In genomic region chr12:102743036-102743588, GRCm38 (mm10) we compare ENCODE assay signal across 9 mouse cellular contexts. TPM values are rescaled to one million over a fixed set of nuclear protein-coding genes. Genes with fewer than 3 reads are reported as not detected.
A peak's percentile ranks its signal among the peaks of the same experiment; 100 is the strongest.
DNase-seq lines count a peak whose midpoint lies in the region; ATAC-seq and TF ChIP-seq lines count a peak whose summit lies in the region.
"Had no signal": no experiment of that assay in that cellular context is flagged by ENCODE, and none has a peak within 500 bp of the region (broad histone marks: within the 10 kb centered on the region; RNA-seq: fewer than 3 reads in every experiment).

No protein-coding gene starts in this region.

- under 1% methylated on average over 33 of the region's 33 CpGs for WGBS in forebrain, embryonic 15.5 days
- 2% methylated on average over 33 of the region's 33 CpGs for WGBS in liver, postnatal 0 days (ENCODE audit: insufficient replicate concordance)

- peak overlapping the region; percentile 83 for H3K9ac ChIP-seq in forebrain, embryonic 15.5 days (replicated peaks)
- peak overlapping the region; percentile 75 for H3K9ac ChIP-seq in liver, postnatal 0 days (replicated peaks)

- peaks cover 5% of the 10 kb centered on the region; the same call in 1 of the 2 replicates for H3K36me3 ChIP-seq in forebrain, embryonic 15.5 days
- H3K36me3 ChIP-seq in liver, postnatal 0 days (replicated peaks; ENCODE audit: insufficient read depth, low read length), result no peaks in the 10 kb centered on the region

- peak; percentile 19 for DNase-seq in kidney, adult 11 months
- no peak for DNase-seq in kidney, adult 8-10 months
- DNase-seq in Patski (ENCODE audit: low read depth, low spot score), result no peak
- no peak for DNase-seq in liver, postnatal 0 days
- DNase-seq in retina, postnatal 1 day, result no peak
- DNase-seq in yolk sac, embryonic 10.5 days (ENCODE audit: low spot score), result no peak
- no peak for DNase-seq in left cerebral cortex, adult 18-20 months (ENCODE audit: low spot score in 2 of 2)

- no peak for TF ChIP-seq EP300 in liver, postnatal 0 days (IDR thresholded peaks at IDR 0.05; ENCODE audit: low read depth)

- no peaks in the 10 kb centered on the region for H3K27me3 ChIP-seq in Patski
- no peaks in the 10 kb centered on the region for H3K27me3 ChIP-seq in forebrain, embryonic 15.5 days
- no peaks in the 10 kb centered on the region for H3K27me3 ChIP-seq in liver, postnatal 0 days (ENCODE audit: insufficient read depth, low read length)

- in situ Hi-C loops in Patski (cut with MboI; ENCODE audit: low pct_unique_long_range_greater_than_20kb), result no loop called here

- peak overlapping the region; percentile 74 for H3K4me3 ChIP-seq in forebrain, embryonic 15.5 days
- peak overlapping the region; percentile 67 for H3K4me3 ChIP-seq in liver, postnatal 0 days (ENCODE audit: low read depth, low read length)

- CTCF ChIA-PET in Patski (lab: Charles Lee), result no interaction called here

- peak; percentile 3 for ATAC-seq in Patski
- ATAC-seq in forebrain, embryonic 15.5 days (replicated peaks), result peak; percentile 79; the same call in 1 of the 2 replicates
- ATAC-seq in liver, postnatal 0 days, result peak; percentile 55

- H3K27ac ChIP-seq in forebrain, embryonic 15.5 days (replicated peaks), result peak overlapping the region; percentile 92
- H3K27ac ChIP-seq in liver, postnatal 0 days (ENCODE audit: low read depth), result peak overlapping the region; percentile 92

- H3K4me1 ChIP-seq in forebrain, embryonic 15.5 days, result peaks cover 26% of the 10 kb centered on the region
- peaks cover 19% of the 10 kb centered on the region for H3K4me1 ChIP-seq in liver, postnatal 0 days (ENCODE audit: insufficient read depth)

- no peaks in the 10 kb centered on the region for H3K9me3 ChIP-seq in forebrain, embryonic 15.5 days
- H3K9me3 ChIP-seq in liver, postnatal 0 days (ENCODE audit: low read length), result no peaks in the 10 kb centered on the region

- no peak for TF ChIP-seq CTCF in Patski (IDR thresholded peaks at IDR 0.05)
- no peak for TF ChIP-seq CTCF in liver, postnatal 0 days (IDR thresholded peaks at IDR 0.05; ENCODE audit: low read depth)

- H3K4me2 ChIP-seq in forebrain, embryonic 15.5 days (replicated peaks), result peak overlapping the region; percentile 86
- peak overlapping the region; percentile 81 for H3K4me2 ChIP-seq in liver, postnatal 0 days (ENCODE audit: low read depth, low read length)

- POLR2A ChIA-PET in Patski (lab: Charles Lee), result no interaction called here

RNA-seq across cellular contexts. Expression of gene Moap1, which starts 0.3 kb away (rescaled TPM):
- polyA plus RNA-seq in Patski (2021), result 13.3 TPM
- polyA plus RNA-seq in forebrain, embryonic 15.5 days (2015; fragmentation: Nextera tagmentation; extraction: Ambion mirVana), result 48.9 and 53.2 TPM in 2 replicates
- 4.2 and 4.9 TPM in 2 replicates for polyA plus RNA-seq in liver, postnatal 0 days (2015; fragmentation: Nextera tagmentation; extraction: Ambion mirVana)
- 10 to 100 TPM; 33.1 to 34.5 TPM for total RNA-seq in left cerebral cortex, adult 18-20 months (2021)

RNA-seq across cellular contexts. Expression of gene Tmem251, which starts 0.5 kb away (rescaled TPM):
- polyA plus RNA-seq in Patski (2021), result 6.5 TPM
- 11.4 and 12.7 TPM in 2 replicates for polyA plus RNA-seq in forebrain, embryonic 15.5 days (2015; fragmentation: Nextera tagmentation; extraction: Ambion mirVana)
- 5.6 and 5.8 TPM in 2 replicates for polyA plus RNA-seq in liver, postnatal 0 days (2015; fragmentation: Nextera tagmentation; extraction: Ambion mirVana)
- 1 to 10 TPM; 5.1 to 5.7 TPM for total RNA-seq in left cerebral cortex, adult 18-20 months (2021)

RNA-seq across cellular contexts. Expression of gene Gm28051, which starts 14.5 kb away (rescaled TPM):
- not detected for polyA plus RNA-seq in Patski (2021)
- not detected in 2 replicates for polyA plus RNA-seq in forebrain, embryonic 15.5 days (2015; fragmentation: Nextera tagmentation; extraction: Ambion mirVana)
- polyA plus RNA-seq in liver, postnatal 0 days (2015; fragmentation: Nextera tagmentation; extraction: Ambion mirVana), result not detected in 2 replicates
- total RNA-seq in left cerebral cortex, adult 18-20 months (2021), result not detected
- total RNA-seq: left cerebral cortex, postnatal 25 days had no signal

RNA-seq across cellular contexts. Expression of gene Gon7, which starts 14.5 kb away (rescaled TPM):
- 14.6 TPM for polyA plus RNA-seq in Patski (2021)
- polyA plus RNA-seq in forebrain, embryonic 15.5 days (2015; fragmentation: Nextera tagmentation; extraction: Ambion mirVana), result 42.4 and 45.4 TPM in 2 replicates
- 10.8 and 13.0 TPM in 2 replicates for polyA plus RNA-seq in liver, postnatal 0 days (2015; fragmentation: Nextera tagmentation; extraction: Ambion mirVana)
- total RNA-seq in left cerebral cortex, adult 18-20 months (2021), result 10 to 100 TPM; 13.8 to 21.4 TPM

RNA-seq across cellular contexts. Expression of gene Ubr7, which starts 14.7 kb away (rescaled TPM):
- polyA plus RNA-seq in Patski (2021), result 33.0 TPM
- polyA plus RNA-seq in forebrain, embryonic 15.5 days (2015; fragmentation: Nextera tagmentation; extraction: Ambion mirVana), result 41.1 and 43.0 TPM in 2 replicates
- 11.5 and 12.5 TPM in 2 replicates for polyA plus RNA-seq in liver, postnatal 0 days (2015; fragmentation: Nextera tagmentation; extraction: Ambion mirVana)
- total RNA-seq in left cerebral cortex, adult 18-20 months (2021), result 10 to 100 TPM; 32.5 to 32.6 TPM

Comparison
In these comparisons a context has a peak if more than half of its experiments do, and no peak if none do; other contexts are left out.
1. ATAC-seq: peak in every context shown above with its lines; median percentile 79 in forebrain, embryonic 15.5 days; 55 in liver, postnatal 0 days; 3 in Patski.